Mouse (Mus musculus) liver, embryonic 14.5 days (tissue): ENCODE results near the gene Junb. TPM values are rescaled to one million over a fixed set of nuclear protein-coding genes. Genes with fewer than 3 reads are reported as not detected.

Source experiments
- ATAC-seq: fragments of 200-750 bp; cut with Nextera tagmentation; 2 replicates; pipeline ENCODE4 v1.8.0; 2017; ENCODE audit warnings: moderate number of reproducible peaks, mild to moderate bottlenecking, moderate library complexity; ENCODE audit not compliant: insufficient read depth
- DNase-seq, 3 experiments: peaks; one replicate each; pipeline ENCODE4 v3.0.0-alpha.2; 2012 to 2013; ENCODE audit warnings: low read depth in 3 of 3, low spot score in 3 of 3
- H3K27ac ChIP-seq: fragments of 300-500 bp; sonication (generic); 2 replicates; pipeline ENCODE4 v1.5.1; 2014; ENCODE audit warnings: moderate library complexity, mild to moderate bottlenecking, control low read depth, inconsistent platforms
- H3K27me3 ChIP-seq: fragments of 300-500 bp; sonication (generic); 2 replicates; pipeline ENCODE4 v1.6.1; 2014; ENCODE audit warnings: mild to moderate bottlenecking, low read length, moderate library complexity; ENCODE audit not compliant: control insufficient read depth, insufficient read depth
- H3K36me3 ChIP-seq: fragments of 300-500 bp; sonication (generic); replicated peaks from 2 replicates; pipeline ENCODE4 v1.6.1; 2014; ENCODE audit warnings: low read depth; ENCODE audit not compliant: control insufficient read depth, insufficient read depth
- H3K4me1 ChIP-seq, 2 experiments: fragments of 200-500 bp in 1 of 2; fragments of 300-500 bp in 1 of 2; sonication (generic) in 1 of 2; replicated peaks; 2 replicates each; pipeline ENCODE4 v1.6.1; 2012 to 2014; ENCODE audit warnings: antibody characterized with exemption in 1 of 2, inconsistent platforms in 1 of 2, low read length in 1 of 2; ENCODE audit not compliant: control insufficient read depth in 2 of 2, insufficient read depth in 2 of 2
- H3K4me2 ChIP-seq: fragments of 300-500 bp; sonication (generic); 2 replicates; pipeline ENCODE4 v1.6.1; 2014; ENCODE audit warnings: low read depth, mild to moderate bottlenecking, control low read depth, moderate library complexity
- H3K4me3 ChIP-seq, 2 experiments: fragments of 200-500 bp in 1 of 2; fragments of 300-500 bp in 1 of 2; sonication (generic) in 1 of 2; 2 replicates each; pipeline ENCODE4 v1.5.1; 2012 to 2014; ENCODE audit warnings: low read depth in 2 of 2, low read length in 2 of 2, mild to moderate bottlenecking in 2 of 2, control low read depth in 1 of 2, inconsistent platforms in 1 of 2, moderate library complexity in 1 of 2; ENCODE audit not compliant: insufficient read depth in 1 of 2
- H3K9ac ChIP-seq: fragments of 300-500 bp; sonication (generic); replicated peaks from 2 replicates; pipeline ENCODE4 v1.6.1; 2014; ENCODE audit warnings: mild to moderate bottlenecking, control low read depth, moderate library complexity
- H3K9me3 ChIP-seq: fragments of 300-500 bp; sonication (generic); 2 replicates; pipeline ENCODE4 v1.6.1; 2016; ENCODE audit warnings: low read length, mixed read lengths; ENCODE audit not compliant: control insufficient read depth
- CTCF ChIP-seq: IDR thresholded peaks from 2 replicates; pipeline ENCODE4 v1.5.1; 2016; ENCODE audit warnings: antibody characterized with exemption, low read depth, control low read depth
- EP300 ChIP-seq: IDR thresholded peaks from 2 replicates; pipeline ENCODE4 v1.6.1; 2016; ENCODE audit warnings: antibody characterized with exemption, low read depth
- WGBS: fragments of 180-500 bp; shearing (Covaris S2); extraction: QIAGEN DNeasy Blood & Tissue Kit; methylation state at CpG from one replicate; pipeline ENCODE4 v1.1.7; 2014; ENCODE audit not compliant: insufficient replicate concordance; 5-methylcytosine and 5-hydroxymethylcytosine counted together
- polyA plus RNA-seq, 2 experiments: library from polyadenylated mRNA; depleted of rRNA in 1 of 2; stranded (reverse) in 1 of 2; unstranded in 1 of 2; fragments of >200 nt; fragmentation: Nextera tagmentation in 1 of 2; extraction: Ambion mirVana in 1 of 2; gene quantifications; 2 replicates each; pipeline versions ENCODE4 v1.2.1 to v1.2.3; 2012 to 2014

Gene Junb
- polyA plus RNA-seq, 2 experiments = 8.3 to 10.5 TPM

DNA sequence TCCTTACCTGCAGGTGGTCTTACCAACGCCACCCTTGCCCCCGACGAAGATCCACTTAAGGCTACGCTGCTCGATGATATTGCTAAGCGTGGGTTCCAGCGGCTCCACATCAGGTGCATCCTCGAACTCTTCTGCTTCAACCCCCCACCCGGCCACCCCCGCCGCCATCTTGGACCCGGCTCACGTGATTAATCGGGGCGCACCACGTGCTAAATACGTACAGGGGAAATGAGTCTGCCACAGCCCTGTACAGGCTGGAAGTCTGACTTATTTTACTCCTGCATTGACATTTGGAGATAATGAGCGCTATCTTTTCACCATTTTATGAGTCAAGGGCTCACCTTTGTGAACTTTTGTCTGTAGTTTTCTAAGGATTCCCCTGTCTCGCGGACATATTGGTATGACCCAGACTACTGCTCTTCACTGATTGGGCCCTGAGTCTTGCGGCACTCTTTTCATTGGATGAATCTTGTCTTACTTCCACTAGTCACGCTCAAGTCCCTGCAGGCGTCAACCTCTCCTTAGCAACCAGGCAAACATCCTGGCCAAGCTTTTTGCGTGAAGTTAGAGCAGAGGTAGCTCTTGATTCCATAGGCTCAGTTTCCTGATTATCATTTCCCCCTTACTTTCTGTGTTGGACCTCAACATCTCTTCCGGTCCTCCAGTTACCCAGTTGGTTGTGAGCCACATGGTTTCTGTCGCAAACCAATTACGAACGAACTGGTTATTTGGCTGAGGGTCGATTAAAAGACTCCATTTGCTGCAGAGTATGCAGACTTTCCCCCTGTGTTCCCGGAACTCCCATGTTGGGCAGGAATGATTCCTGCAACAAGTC, 46.8 kb upstream of the Junb start, which contains the start of gene Asna1:
Gene Asna1 (minus strand): TSS at position 184 of the 835 bp plus-strand sequence.
- Histone ChIP-seq H3K36me3 (peaks cover 16% of the 10 kb centered on the region), H3K9me3 (no peaks in the 10 kb centered on the region), H3K4me1 (peaks cover 24 to 28% of the 10 kb centered on the region in 2 experiments), H3K27ac (peak within 1 kb of the TSS; percentile 79), H3K4me3 (peak within 1 kb of the TSS; percentile 90 to 98), H3K9ac (peak within 1 kb of the TSS; percentile 79), H3K27me3 (no peaks in the 10 kb centered on the region), H3K4me2 (peak within 1 kb of the TSS; percentile 97)
- peak; percentile 80 for ATAC-seq
- 2% methylated on average over 30 of the region's 30 CpGs for WGBS
- TF ChIP-seq EP300 = peak; percentile 61
- no peak for TF ChIP-seq CTCF
- DNase-seq = peak; percentile 94

DNA sequence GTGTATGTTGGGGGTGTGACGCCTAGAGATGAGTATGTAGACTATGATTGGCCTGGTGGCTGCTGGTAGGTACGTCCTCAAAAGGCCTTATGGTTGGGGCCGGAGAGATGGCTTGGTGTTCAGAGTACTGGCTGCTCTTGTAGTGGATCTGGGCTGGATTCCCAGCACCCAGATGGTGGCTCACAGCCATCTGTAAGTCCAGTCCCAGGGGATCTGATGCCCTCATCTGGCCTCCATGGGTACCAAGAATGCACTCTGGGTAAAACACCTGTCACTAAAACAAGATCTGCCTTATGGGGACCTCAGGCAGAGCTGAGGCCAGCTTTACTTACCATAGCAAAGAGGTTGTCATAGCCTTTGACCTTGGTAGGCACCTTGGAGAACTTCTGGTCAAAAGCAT, 45.3 kb upstream of the Junb start:
- Histone ChIP-seq H3K4me3 (no peak overlapping the region; a peak in 1 of 4 replicates), H3K4me2 (peak overlapping the region; percentile 97), H3K27ac (no peak overlapping the region), H3K27me3 (no peaks in the 10 kb centered on the region), H3K4me1 (peaks cover 20 to 26% of the 10 kb centered on the region in 2 experiments), H3K9ac (no peak overlapping the region), H3K36me3 (peaks cover 6% of the 10 kb centered on the region), H3K9me3 (no peaks in the 10 kb centered on the region)
- TF ChIP-seq EP300 = no peak
- no peak for TF ChIP-seq CTCF
- ATAC-seq = no peak
- WGBS = 93% methylated on average over 3 of the region's 3 CpGs
- no peak for DNase-seq

DNA sequence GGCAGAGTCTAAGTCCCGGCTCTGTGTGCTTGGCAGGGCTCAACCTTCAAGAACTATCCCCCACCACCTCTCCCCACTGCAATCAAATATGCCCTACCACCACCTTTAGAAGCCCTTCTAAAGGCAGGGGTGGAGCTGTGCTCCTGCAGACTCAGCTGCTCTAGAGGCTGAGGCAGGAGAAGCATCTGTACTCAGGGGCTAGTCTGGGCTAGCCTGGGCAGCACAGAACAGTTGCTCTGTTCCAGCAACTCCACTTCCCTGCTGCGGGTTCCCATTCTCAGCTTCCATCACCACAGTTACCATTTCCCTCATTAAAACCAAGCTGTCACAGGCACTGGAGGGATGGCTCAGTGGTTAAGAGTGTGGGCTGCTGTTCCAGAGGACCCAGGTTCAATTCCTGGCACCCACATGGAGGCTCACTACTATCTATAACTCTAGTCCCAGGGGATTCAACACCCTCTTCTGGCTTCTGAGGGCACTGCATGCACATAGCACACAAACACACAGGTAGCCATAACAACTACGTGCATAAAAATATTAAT, 43.1 kb upstream of the Junb start:
- no peak for ATAC-seq
- Histone ChIP-seq H3K4me1 (peaks cover 14 to 17% of the 10 kb centered on the region in 2 experiments), H3K4me3 (no peak overlapping the region), H3K9ac (no peak overlapping the region), H3K4me2 (no peak overlapping the region), H3K27me3 (no peaks in the 10 kb centered on the region), H3K36me3 (peaks cover 16% of the 10 kb centered on the region), H3K9me3 (no peaks in the 10 kb centered on the region), H3K27ac (no peak overlapping the region)
- no peak for DNase-seq
- no peak for TF ChIP-seq EP300
- TF ChIP-seq CTCF = no peak; the same call in 1 of the 2 replicates
- 86% methylated on average over 3 of the region's 3 CpGs for WGBS

DNA sequence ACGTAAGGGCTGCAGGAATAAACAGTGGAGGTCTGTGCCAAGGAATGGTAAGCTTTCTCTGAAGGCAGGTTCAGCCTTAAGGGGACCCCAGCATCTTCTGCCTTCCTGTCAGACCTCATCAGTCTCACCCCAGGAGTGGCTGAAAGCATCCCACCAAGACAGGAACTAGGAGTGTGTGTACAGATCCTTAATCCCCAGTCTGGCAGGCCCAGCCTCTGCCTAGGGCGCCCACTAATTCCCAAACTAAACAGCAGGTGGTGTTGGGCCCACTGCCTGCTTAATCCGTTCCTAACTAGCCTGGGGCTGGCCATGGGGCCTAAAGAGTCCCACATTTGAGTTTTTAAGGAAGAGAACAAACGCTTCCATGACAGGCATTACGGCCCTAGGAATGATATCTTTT, 38.7 kb upstream of the Junb start:
- no peak overlapping the region for H3K27ac ChIP-seq
- WGBS = 69% methylated on average over 5 of the region's 5 CpGs
- ATAC-seq = no peak

DNA sequence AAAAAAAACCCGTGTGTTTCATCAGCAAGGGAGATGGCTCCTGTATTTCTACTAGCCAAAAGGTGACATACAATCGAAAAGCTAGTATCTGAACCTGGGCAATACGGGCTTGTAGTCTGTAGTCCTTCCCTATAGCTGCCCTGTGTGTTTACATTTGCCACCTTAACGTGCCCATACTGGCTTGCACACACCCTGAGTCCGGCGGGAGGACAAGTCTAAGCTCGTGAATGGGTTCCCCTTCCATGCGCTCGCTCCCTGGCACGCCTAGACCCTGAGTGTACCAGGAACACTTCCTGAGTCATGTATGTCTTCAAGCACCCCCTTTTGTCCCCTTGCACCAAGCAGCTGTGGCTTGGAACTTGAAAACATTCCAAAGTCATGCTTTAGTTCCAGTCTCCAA, 38.2 kb upstream of the Junb start:
- no peak overlapping the region for H3K27ac ChIP-seq
- no peak for DNase-seq
- 71% methylated on average over 10 of the region's 10 CpGs for WGBS

More for the DNA sequence above, 38.7 kb upstream of the Junb start:
- H3K36me3 ChIP-seq = peaks cover 13% of the 10 kb centered on the region
- H3K4me2 ChIP-seq = no peak overlapping the region
- no peak overlapping the region for H3K4me3 ChIP-seq
- DNase-seq = no peak
- H3K9me3 ChIP-seq = no peaks in the 10 kb centered on the region
- H3K27me3 ChIP-seq = peaks cover 17% of the 10 kb centered on the region
- no peaks in the 10 kb centered on the region for H3K4me1 ChIP-seq
- H3K9ac ChIP-seq = no peak overlapping the region
- 0 out of 2 replicates have a peak, but pooled peaks have one; percentile 16 for TF ChIP-seq CTCF
- TF ChIP-seq EP300 = no peak

More for the DNA sequence above, 38.2 kb upstream of the Junb start:
- Histone ChIP-seq H3K9ac (no peak overlapping the region), H3K9me3 (no peaks in the 10 kb centered on the region), H3K27me3 (peaks cover 20% of the 10 kb centered on the region), H3K36me3 (peaks cover 13% of the 10 kb centered on the region), H3K4me1 (no peaks in the 10 kb centered on the region), H3K4me3 (no peak overlapping the region), H3K4me2 (no peak overlapping the region)
- no peak for TF ChIP-seq EP300
- ATAC-seq = no peak
